Mouse (Mus musculus): ENCODE data around the gene Gm21874. TPM values are rescaled to one million over a fixed set of nuclear protein-coding genes. Genes with fewer than 3 reads are reported as not detected.
"Not testable (repeated sequence)": the region's sequence is repeated elsewhere in the genome, so short reads cannot be mapped to it uniquely, and the experiment has no call there.

Gene Gm21874
- not detected in 2 replicates for polyA plus RNA-seq (2012; rRNA removed)

GRCm38 (mm10) chrY:9416048-9416447 lies at the start of gene Gm21874:
TSS of gene Gm21874 (minus strand) at chrY:9416148.
- DNase-seq; H3K4me1 ChIP-seq (ENCODE audit: control insufficient read depth, insufficient read depth, low read length); H3K27me3 ChIP-seq (replicated peaks; ENCODE audit: control insufficient read depth, insufficient read depth, low read length); H3K27ac ChIP-seq (ENCODE audit: insufficient read depth, low read depth, low read length); H3K4me3 ChIP-seq (ENCODE audit: insufficient read depth, low read depth, low read length); H3K36me3 ChIP-seq (ENCODE audit: control insufficient read depth, insufficient read depth, low read length): not testable (repeated sequence)

Other genes starting within 250 kb of the Gm21874 start
- gene Gm21721, start 214.0 kb downstream of the Gm21874 start, polyA plus RNA-seq (2012; rRNA removed), result not detected in 2 replicates
- not detected in 2 replicates for gene Gm21812, start 69.0 kb downstream of the Gm21874 start, polyA plus RNA-seq (2012; rRNA removed)